10 mouse cellular contexts compared by ENCODE assay signal in genomic region chr7:25120061-25120834, GRCm38 (mm10). TPM values are rescaled to one million over a fixed set of nuclear protein-coding genes. Genes with fewer than 3 reads are reported as not detected.
DNase-seq lines count a peak whose midpoint lies in the region; ATAC-seq and TF ChIP-seq lines count a peak whose summit lies in the region.
"Had no signal": no experiment of that assay in that cellular context is flagged by ENCODE, and none has a peak within 500 bp of the region (broad histone marks: within the 10 kb centered on the region; RNA-seq: fewer than 3 reads in every experiment).

No protein-coding gene starts in this region.

- no peak overlapping the region for H3K9ac ChIP-seq in heart, embryonic 14.5 days (ENCODE audit: low read length)
- H3K9ac ChIP-seq: embryonic facial prominence, embryonic 13.5 days; limb, embryonic 12.5 days had no signal

- H3K27me3 ChIP-seq in E14TG2a.4 (ENCODE audit: insufficient read depth, low read length) = peaks cover 21% of the 10 kb centered on the region
- H3K27me3 ChIP-seq in heart, embryonic 14.5 days (ENCODE audit: control insufficient read depth, insufficient read depth, low read length) = no peaks in the 10 kb centered on the region; the same call in 1 of the 2 replicates
- H3K27me3 ChIP-seq in megakaryocyte, embryonic 14.5 days (replicated peaks) = no peaks in the 10 kb centered on the region
- H3K27me3 ChIP-seq in midbrain, embryonic 10.5 days (ENCODE audit: low read depth, poor library complexity, severe bottlenecking) = peaks cover 11% of the 10 kb centered on the region

- no peaks in the 10 kb centered on the region for H3K36me3 ChIP-seq in E14TG2a.4 (ENCODE audit: insufficient read depth, low read length)
- H3K36me3 ChIP-seq in heart, embryonic 14.5 days (ENCODE audit: control insufficient read depth, insufficient read depth, low read length) = no peaks in the 10 kb centered on the region
- peaks cover 65% of the 10 kb centered on the region for H3K36me3 ChIP-seq in megakaryocyte, embryonic 14.5 days (replicated peaks; ENCODE audit: low read length)
- peaks cover 5% of the 10 kb centered on the region; the same call in 1 of the 2 replicates for H3K36me3 ChIP-seq in midbrain, embryonic 10.5 days
- H3K36me3 ChIP-seq: embryonic facial prominence, embryonic 13.5 days; limb, embryonic 12.5 days had no signal

- ATAC-seq in heart, embryonic 14.5 days (ENCODE audit: insufficient number of reproducible peaks, insufficient read depth, low FRiP score, low read depth) = 0 out of 2 replicates have a peak, but pooled peaks have one; percentile 40

- 66% methylated on average over 25 of the region's 25 CpGs for WGBS in heart, embryonic 14.5 days
- WGBS in midbrain, embryonic 10.5 days = 78% methylated on average over 25 of the region's 25 CpGs

- TF ChIP-seq CTCF in E14TG2a.4 (conservative IDR thresholded peaks at IDR 0.05; ENCODE audit: low read length) = no peak

- H3K9me3 ChIP-seq in E14TG2a.4 (ENCODE audit: low read length) = no peaks in the 10 kb centered on the region
- H3K9me3 ChIP-seq in heart, embryonic 14.5 days (ENCODE audit: control insufficient read depth, low read length) = no peaks in the 10 kb centered on the region
- no peaks in the 10 kb centered on the region for H3K9me3 ChIP-seq in megakaryocyte, embryonic 14.5 days
- no peaks in the 10 kb centered on the region for H3K9me3 ChIP-seq in midbrain, embryonic 10.5 days (replicated peaks)
- H3K9me3 ChIP-seq: embryonic facial prominence, embryonic 13.5 days; limb, embryonic 12.5 days had no signal

- H3K4me2 ChIP-seq in heart, embryonic 14.5 days (ENCODE audit: low read length) = no peak overlapping the region
- H3K4me2 ChIP-seq: embryonic facial prominence, embryonic 13.5 days; limb, embryonic 12.5 days had no signal

- DNase-seq in CD4-positive, CD25-positive, alpha-beta regulatory T cell, adult 2 months (ENCODE audit: low read depth, low spot score) = peak; percentile 87
- no peak for DNase-seq in cerebellum, adult 11 months
- no peak for DNase-seq in left cerebral cortex, adult 18-20 months (ENCODE audit: low spot score in 2 of 2)
- DNase-seq in c-Kit-positive CD71-positive TER-119-positive erythroid progenitor cells, embryonic 14.5 days (ENCODE audit: low spot score) = no peak
- DNase-seq in midbrain, embryonic 10.5 days (ENCODE audit: low spot score) = no peak

- peaks cover 38% of the 10 kb centered on the region for H3K4me1 ChIP-seq in E14TG2a.4 (replicated peaks; ENCODE audit: low read depth, low read length)
- peaks cover 0 to 4% of the 10 kb centered on the region in 2 experiments; a peak in 1 of 4 replicates for H3K4me1 ChIP-seq in heart, embryonic 14.5 days (ENCODE audit: control insufficient read depth in 2 of 2, insufficient read depth in 2 of 2, low read length in 2 of 2)
- peaks cover 44% of the 10 kb centered on the region for H3K4me1 ChIP-seq in megakaryocyte, embryonic 14.5 days
- peaks cover 13% of the 10 kb centered on the region for H3K4me1 ChIP-seq in midbrain, embryonic 10.5 days

- no peak overlapping the region for H3K27ac ChIP-seq in heart, embryonic 14.5 days (replicated peaks in 1 of 2; ENCODE audit: control insufficient read depth in 1 of 2, insufficient read depth in 1 of 2, low read depth in 2 of 2, low read length in 2 of 2)
- no peak overlapping the region for H3K27ac ChIP-seq in midbrain, embryonic 10.5 days (replicated peaks)
- H3K27ac ChIP-seq: embryonic facial prominence, embryonic 13.5 days; limb, embryonic 12.5 days had no signal

- peak overlapping the region; percentile 54 for H3K4me3 ChIP-seq in E14TG2a.4 (replicated peaks; ENCODE audit: low read length)
- H3K4me3 ChIP-seq in heart, embryonic 14.5 days (ENCODE audit: control insufficient read depth in 1 of 2, insufficient read depth in 1 of 2, low read depth in 1 of 2, low read length in 2 of 2) = no peak overlapping the region
- H3K4me3 ChIP-seq in megakaryocyte, embryonic 14.5 days (replicated peaks) = peak overlapping the region; percentile 81
- H3K4me3 ChIP-seq in midbrain, embryonic 10.5 days = no peak overlapping the region
- H3K4me3 ChIP-seq: embryonic facial prominence, embryonic 13.5 days; limb, embryonic 12.5 days had no signal

RNA-seq across cellular contexts. Expression of gene Zfp574, which starts 47.9 kb away (rescaled TPM):
- 14.5 and 14.8 TPM in 2 replicates for polyA plus RNA-seq in heart, embryonic 14.5 days (2014; fragmentation: Nextera tagmentation; extraction: Ambion mirVana)
- polyA plus RNA-seq in megakaryocyte, embryonic 14.5 days (2012; ENCODE audit: insufficient read depth, low replicate concordance) = 21.6 and 42.6 TPM in 2 replicates
- total RNA-seq in left cerebral cortex, adult 18-20 months (2021) = 10 to 100 TPM; 34.9 TPM
- polyA plus RNA-seq in midbrain, embryonic 10.5 days (2016; fragmentation: Nextera tagmentation; extraction: Ambion mirVana) = 44.4 and 45.3 TPM in 2 replicates

RNA-seq across cellular contexts. Expression of gene Grik5, which starts 48.1 kb away (rescaled TPM):
- polyA plus RNA-seq in heart, embryonic 14.5 days (2014; fragmentation: Nextera tagmentation; extraction: Ambion mirVana) = 5.7 and 8.3 TPM in 2 replicates
- polyA plus RNA-seq in megakaryocyte, embryonic 14.5 days (2012; ENCODE audit: insufficient read depth, low replicate concordance) = 6.5 and 20.1 TPM in 2 replicates
- 100 to 1,000 TPM; 176 TPM for total RNA-seq in left cerebral cortex, adult 18-20 months (2021)
- polyA plus RNA-seq in midbrain, embryonic 10.5 days (2016; fragmentation: Nextera tagmentation; extraction: Ambion mirVana) = 5.4 and 7.5 TPM in 2 replicates

RNA-seq across cellular contexts. Expression of gene Pou2f2, which starts 59.3 kb away (rescaled TPM):
- polyA plus RNA-seq in heart, embryonic 14.5 days (2014; fragmentation: Nextera tagmentation; extraction: Ambion mirVana) = 0.50 and 0.71 TPM in 2 replicates
- polyA plus RNA-seq in megakaryocyte, embryonic 14.5 days (2012; ENCODE audit: insufficient read depth, low replicate concordance) = 141 and 174 TPM in 2 replicates
- total RNA-seq in left cerebral cortex, adult 18-20 months (2021) = 10 to 100 TPM in 1 of 2 experiments, 1 to 10 TPM in 1; 7.7 to 12.9 TPM
- 13.6 and 26.5 TPM in 2 replicates for polyA plus RNA-seq in midbrain, embryonic 10.5 days (2016; fragmentation: Nextera tagmentation; extraction: Ambion mirVana)

Comparison
In these comparisons a context has a peak if more than half of its experiments do, and no peak if none do; other contexts are left out.
1. H3K4me3 ChIP-seq: peak in E14TG2a.4 (single experiment) and megakaryocyte, embryonic 14.5 days (single experiment); none in heart, embryonic 14.5 days (0 of 2) and midbrain, embryonic 10.5 days (single experiment).